Mouse (Mus musculus) neutrophil, adult 5-6 weeks (primary cell): ENCODE results near the gene Lrrk1. TPM values are rescaled to one million over a fixed set of nuclear protein-coding genes. Genes with fewer than 3 reads are reported as not detected.
"Not testable (repeated sequence)": the region's sequence is repeated elsewhere in the genome, so short reads cannot be mapped to it uniquely, and the experiment has no call there.

Source experiments
- ATAC-seq: fragments of 151-379, 151-347 bp; 2 replicates; pipeline ENCODE4 v1.8.0; 2017; ENCODE audit warnings: mild to moderate bottlenecking, moderate TSS enrichment; ENCODE audit not compliant: insufficient number of reproducible peaks, poor library complexity, low FRiP score, severe bottlenecking; ENCODE audit errors: extremely low read depth
- total RNA-seq: library from RNA; stranded (forward); fragments of 200-1000 nt; gene quantifications from 2 replicates; pipeline ENCODE4 v1.2.3, GENCODE M21; 2017

Gene Lrrk1
- total RNA-seq, 1 experiment from 2014 or later: 24.3 TPM

GRCm38 (mm10) chr7:66218193-66219014 is 169.7 kb downstream of the Lrrk1 start:
- ATAC-seq: no peak

- no peak for ATAC-seq
Observed at GRCm38 (mm10) chr7:66217531-66218094, 170.5 kb downstream of the Lrrk1 start.

GRCm38 (mm10) chr7:66217011-66217410 is 171.1 kb downstream of the Lrrk1 start:
- no peak for ATAC-seq

GRCm38 (mm10) chr7:66215911-66216310 is 172.2 kb downstream of the Lrrk1 start:
- no peak for ATAC-seq

- ATAC-seq: no peak
Observed at GRCm38 (mm10) chr7:66214477-66214876, 173.7 kb downstream of the Lrrk1 start.

GRCm38 (mm10) chr7:66212887-66213286 is 175.3 kb downstream of the Lrrk1 start:
- ATAC-seq: no peak

GRCm38 (mm10) chr7:66209920-66210319 is 178.2 kb downstream of the Lrrk1 start:
- ATAC-seq: no peak

GRCm38 (mm10) chr7:66201657-66202056 is 186.5 kb downstream of the Lrrk1 start:
- no peak for ATAC-seq

GRCm38 (mm10) chr7:66200791-66201450 is 187.2 kb downstream of the Lrrk1 start:
- ATAC-seq: peak; percentile 47

GRCm38 (mm10) chr7:66200383-66200782 is 187.8 kb downstream of the Lrrk1 start:
- no peak for ATAC-seq

GRCm38 (mm10) chr7:66199391-66199831 is 188.7 kb downstream of the Lrrk1 start:
- ATAC-seq: no peak

GRCm38 (mm10) chr7:66198416-66198815 is 189.7 kb downstream of the Lrrk1 start:
- no peak for ATAC-seq

GRCm38 (mm10) chr7:66196609-66197445 is 191.3 kb downstream of the Lrrk1 start:
- ATAC-seq: no peak

GRCm38 (mm10) chr7:66195881-66196280 is 192.3 kb downstream of the Lrrk1 start:
- ATAC-seq: no peak

GRCm38 (mm10) chr7:66194511-66194910 is 193.6 kb downstream of the Lrrk1 start:
- ATAC-seq: peak; percentile 63

- ATAC-seq: not testable (repeated sequence)
Observed at GRCm38 (mm10) chr7:66190385-66190784, 197.8 kb downstream of the Lrrk1 start.

- no peak for ATAC-seq
Observed at GRCm38 (mm10) chr7:66187581-66188231, 200.4 kb downstream of the Lrrk1 start.

GRCm38 (mm10) chr7:66185370-66185769 is 202.8 kb downstream of the Lrrk1 start:
- ATAC-seq: peak; percentile 83

GRCm38 (mm10) chr7:66184026-66184425 is 204.1 kb downstream of the Lrrk1 start:
- no peak for ATAC-seq
